ENCODE assay signal across 13 mouse cellular contexts in the genomic region with DNA sequence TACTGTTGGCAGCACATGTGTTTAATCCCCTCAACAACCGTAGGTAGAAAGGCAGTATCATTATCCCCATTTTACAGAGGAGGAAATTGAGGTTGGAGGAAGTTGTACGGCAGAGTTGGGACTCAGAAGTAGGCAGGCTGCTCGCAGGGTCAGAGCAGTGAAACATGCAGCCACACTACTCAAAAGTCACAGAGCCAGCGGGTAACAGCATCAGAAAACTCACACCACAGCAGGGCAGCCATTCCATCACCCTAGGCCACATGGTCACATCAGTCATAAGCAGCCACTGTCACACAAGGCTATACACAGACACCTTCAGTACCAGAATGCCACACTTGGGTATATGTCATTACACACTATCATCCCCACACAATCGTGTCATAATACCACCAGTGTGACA. TPM values are rescaled to one million over a fixed set of nuclear protein-coding genes. Genes with fewer than 3 reads are reported as not detected.
DNase-seq lines count a peak whose midpoint lies in the region; ATAC-seq and TF ChIP-seq lines count a peak whose summit lies in the region.
"Had no signal": no experiment of that assay in that cellular context is flagged by ENCODE, and none has a peak within 500 bp of the region (broad histone marks: within the 10 kb centered on the region; RNA-seq: fewer than 3 reads in every experiment).

No protein-coding gene starts in this region.

- H3K9me3 ChIP-seq in forebrain, embryonic 10.5 days = no peaks in the 10 kb centered on the region
- no peaks in the 10 kb centered on the region for H3K9me3 ChIP-seq in forebrain, embryonic 15.5 days
- H3K9me3 ChIP-seq in hindbrain, embryonic 15.5 days = no peaks in the 10 kb centered on the region
- no peaks in the 10 kb centered on the region for H3K9me3 ChIP-seq in hindbrain, postnatal 0 days (ENCODE audit: low read length)
- no peaks in the 10 kb centered on the region for H3K9me3 ChIP-seq in E14TG2a.4 (ENCODE audit: low read length)
- no peaks in the 10 kb centered on the region for H3K9me3 ChIP-seq in limb, embryonic 12.5 days
- H3K9me3 ChIP-seq in midbrain, embryonic 11.5 days (ENCODE audit: control insufficient read depth, low read length) = no peaks in the 10 kb centered on the region
- H3K9me3 ChIP-seq: lung, embryonic 15.5 days had no signal

- H3K4me3 ChIP-seq in forebrain, embryonic 10.5 days = peak overlapping the region; percentile 48; the same call in 1 of the 2 replicates
- H3K4me3 ChIP-seq in forebrain, embryonic 15.5 days = no peak overlapping the region
- H3K4me3 ChIP-seq in hindbrain, embryonic 15.5 days = no peak overlapping the region
- H3K4me3 ChIP-seq in hindbrain, postnatal 0 days (ENCODE audit: low read length) = no peak overlapping the region
- peak overlapping the region; percentile 80 for H3K4me3 ChIP-seq in E14TG2a.4 (replicated peaks; ENCODE audit: low read length)
- peak overlapping the region; percentile 41; the same call in 1 of the 2 replicates for H3K4me3 ChIP-seq in limb, embryonic 12.5 days (replicated peaks)
- H3K4me3 ChIP-seq in midbrain, embryonic 11.5 days (ENCODE audit: low read depth, low read length) = no peak overlapping the region

- no peak for TF ChIP-seq CTCF in hindbrain, postnatal 0 days (IDR thresholded peaks at IDR 0.05; ENCODE audit: low read depth)
- no peak for TF ChIP-seq CTCF in E14TG2a.4 (conservative IDR thresholded peaks at IDR 0.05; ENCODE audit: low read length)

- no peak overlapping the region for H3K27ac ChIP-seq in forebrain, embryonic 10.5 days
- no peak overlapping the region for H3K27ac ChIP-seq in forebrain, embryonic 15.5 days (replicated peaks)
- H3K27ac ChIP-seq in hindbrain, embryonic 15.5 days (replicated peaks) = no peak overlapping the region
- H3K27ac ChIP-seq in hindbrain, postnatal 0 days = no peak overlapping the region
- no peak overlapping the region for H3K27ac ChIP-seq in limb, embryonic 12.5 days
- no peak overlapping the region for H3K27ac ChIP-seq in midbrain, embryonic 11.5 days (ENCODE audit: low read depth, low read length)

- H3K9ac ChIP-seq in forebrain, embryonic 15.5 days (replicated peaks) = no peak overlapping the region
- no peak overlapping the region for H3K9ac ChIP-seq in hindbrain, embryonic 15.5 days
- no peak overlapping the region for H3K9ac ChIP-seq in hindbrain, postnatal 0 days (replicated peaks; ENCODE audit: low read length)
- no peak overlapping the region for H3K9ac ChIP-seq in limb, embryonic 12.5 days (replicated peaks)
- H3K9ac ChIP-seq in midbrain, embryonic 11.5 days (ENCODE audit: low read length) = no peak overlapping the region

- no peak overlapping the region for H3K4me2 ChIP-seq in forebrain, embryonic 15.5 days (replicated peaks)
- H3K4me2 ChIP-seq in hindbrain, embryonic 15.5 days = 0 out of 2 replicates have a peak overlapping the region, but pooled peaks have one; percentile 53
- no peak overlapping the region for H3K4me2 ChIP-seq in hindbrain, postnatal 0 days (ENCODE audit: low read depth, low read length)
- H3K4me2 ChIP-seq in limb, embryonic 12.5 days = 0 out of 2 replicates have a peak overlapping the region, but pooled peaks have one; percentile 61
- H3K4me2 ChIP-seq in midbrain, embryonic 11.5 days = no peak overlapping the region

- no peak for ATAC-seq in forebrain, embryonic 15.5 days (replicated peaks)
- no peak for ATAC-seq in hindbrain, embryonic 15.5 days (ENCODE audit: low FRiP score, low read depth)
- no peak for ATAC-seq in hindbrain, postnatal 0 days
- no peak for ATAC-seq in limb, embryonic 12.5 days (ENCODE audit: insufficient number of reproducible peaks, insufficient read depth, low FRiP score, low TSS enrichment, low read depth)
- no peak for ATAC-seq in midbrain, embryonic 11.5 days (ENCODE audit: low FRiP score)

- peaks cover 50% of the 10 kb centered on the region for H3K27me3 ChIP-seq in forebrain, embryonic 10.5 days (ENCODE audit: poor library complexity, severe bottlenecking)
- H3K27me3 ChIP-seq in forebrain, embryonic 15.5 days = peaks cover 9% of the 10 kb centered on the region; the same call in 1 of the 2 replicates
- H3K27me3 ChIP-seq in hindbrain, embryonic 15.5 days = 0 out of 2 replicates have a peak, but pooled peaks cover 3% of the 10 kb centered on the region
- no peaks in the 10 kb centered on the region for H3K27me3 ChIP-seq in hindbrain, postnatal 0 days (ENCODE audit: insufficient read depth, low read length)
- H3K27me3 ChIP-seq in E14TG2a.4 (ENCODE audit: insufficient read depth, low read length) = peaks cover 14% of the 10 kb centered on the region
- H3K27me3 ChIP-seq in limb, embryonic 12.5 days = peaks cover 11% of the 10 kb centered on the region
- H3K27me3 ChIP-seq in midbrain, embryonic 11.5 days (ENCODE audit: control insufficient read depth, insufficient read depth, low read length) = peaks cover 7% of the 10 kb centered on the region

- WGBS in forebrain, embryonic 10.5 days = 92% methylated on average over 5 of the region's 5 CpGs
- WGBS in forebrain, embryonic 15.5 days = 90% methylated on average over 5 of the region's 5 CpGs
- WGBS in hindbrain, embryonic 15.5 days = 83% methylated on average over 5 of the region's 5 CpGs
- 84% methylated on average over 5 of the region's 5 CpGs for WGBS in hindbrain, postnatal 0 days
- 85% methylated on average over 5 of the region's 5 CpGs for WGBS in limb, embryonic 12.5 days
- 92% methylated on average over 5 of the region's 5 CpGs for WGBS in midbrain, embryonic 11.5 days

- H3K4me1 ChIP-seq in forebrain, embryonic 10.5 days = peaks cover 66% of the 10 kb centered on the region
- peaks cover 16% of the 10 kb centered on the region for H3K4me1 ChIP-seq in forebrain, embryonic 15.5 days
- peaks cover 50% of the 10 kb centered on the region for H3K4me1 ChIP-seq in hindbrain, embryonic 15.5 days (replicated peaks)
- H3K4me1 ChIP-seq in hindbrain, postnatal 0 days (ENCODE audit: insufficient read depth, low read length) = peaks cover 6% of the 10 kb centered on the region
- H3K4me1 ChIP-seq in E14TG2a.4 (replicated peaks; ENCODE audit: low read depth, low read length) = peaks cover 93% of the 10 kb centered on the region
- peaks cover 42% of the 10 kb centered on the region for H3K4me1 ChIP-seq in limb, embryonic 12.5 days (replicated peaks)
- peaks cover 11% of the 10 kb centered on the region for H3K4me1 ChIP-seq in midbrain, embryonic 11.5 days (ENCODE audit: control insufficient read depth, insufficient read depth, low read length)

- peaks cover 5% of the 10 kb centered on the region; the same call in 1 of the 2 replicates for H3K36me3 ChIP-seq in forebrain, embryonic 10.5 days (replicated peaks)
- no peaks in the 10 kb centered on the region for H3K36me3 ChIP-seq in forebrain, embryonic 15.5 days
- H3K36me3 ChIP-seq in hindbrain, embryonic 15.5 days = no peaks in the 10 kb centered on the region
- H3K36me3 ChIP-seq in hindbrain, postnatal 0 days (ENCODE audit: insufficient read depth, low read length) = no peaks in the 10 kb centered on the region; the same call in 1 of the 2 replicates
- H3K36me3 ChIP-seq in E14TG2a.4 (ENCODE audit: insufficient read depth, low read length) = no peaks in the 10 kb centered on the region
- peaks cover 10% of the 10 kb centered on the region; the same call in 1 of the 2 replicates for H3K36me3 ChIP-seq in limb, embryonic 12.5 days
- H3K36me3 ChIP-seq in midbrain, embryonic 11.5 days (ENCODE audit: control insufficient read depth, insufficient read depth, low read length) = no peaks in the 10 kb centered on the region
- H3K36me3 ChIP-seq: lung, embryonic 15.5 days had no signal

- DNase-seq in forebrain, embryonic 10.5 days (ENCODE audit: extremely low spot score, low spot score) = no peak
- DNase-seq in hindbrain, postnatal 0 days (ENCODE audit: low spot score) = no peak
- DNase-seq in right cerebral cortex, adult 18-20 months = no peak
- DNase-seq in midbrain, embryonic 11.5 days (ENCODE audit: low spot score, missing footprints) = no peak
- DNase-seq: cerebellum, postnatal 36 days; right cerebral cortex, postnatal 4 days; thymus, adult 2 months had no signal

RNA-seq across cellular contexts. Expression of a gene that starts 6.0 kb away (rescaled TPM):
- 13.0 and 13.7 TPM in 2 replicates for polyA plus RNA-seq in forebrain, embryonic 10.5 days (2016; fragmentation: Nextera tagmentation; extraction: Ambion mirVana)
- polyA plus RNA-seq in forebrain, embryonic 15.5 days (2015; fragmentation: Nextera tagmentation; extraction: Ambion mirVana) = 11.7 and 14.6 TPM in 2 replicates
- polyA plus RNA-seq in hindbrain, embryonic 15.5 days (2015; fragmentation: Nextera tagmentation; extraction: Ambion mirVana) = 20.1 and 20.3 TPM in 2 replicates
- total RNA-seq in hindbrain, postnatal 0 days (2014; rRNA removed) = 15.1 and 17.0 TPM in 2 replicates
- polyA plus RNA-seq in hindbrain, postnatal 0 days (2015; fragmentation: Nextera tagmentation; extraction: Ambion mirVana) = 14.2 and 18.1 TPM in 2 replicates
- polyA plus RNA-seq in limb, embryonic 12.5 days (2016; fragmentation: Nextera tagmentation; extraction: Ambion mirVana) = 25.1 and 27.8 TPM in 2 replicates
- 24.2 and 25.8 TPM in 2 replicates for polyA plus RNA-seq in midbrain, embryonic 11.5 days (2014; fragmentation: Nextera tagmentation; extraction: Ambion mirVana)

RNA-seq across cellular contexts. Expression of a gene that starts 15.0 kb away (rescaled TPM):
- polyA plus RNA-seq in forebrain, embryonic 10.5 days (2016; fragmentation: Nextera tagmentation; extraction: Ambion mirVana) = 1.1 and 2.1 TPM in 2 replicates
- polyA plus RNA-seq in forebrain, embryonic 15.5 days (2015; fragmentation: Nextera tagmentation; extraction: Ambion mirVana) = 0.36 and 1.00 TPM in 2 replicates
- polyA plus RNA-seq in hindbrain, embryonic 15.5 days (2015; fragmentation: Nextera tagmentation; extraction: Ambion mirVana) = 1.3 and 1.4 TPM in 2 replicates
- total RNA-seq in hindbrain, postnatal 0 days (2014; rRNA removed) = 0.93 and 1.1 TPM in 2 replicates
- polyA plus RNA-seq in hindbrain, postnatal 0 days (2015; fragmentation: Nextera tagmentation; extraction: Ambion mirVana) = 0.95 and 1.4 TPM in 2 replicates
- 2.0 and 2.3 TPM in 2 replicates for polyA plus RNA-seq in limb, embryonic 12.5 days (2016; fragmentation: Nextera tagmentation; extraction: Ambion mirVana)
- 0.51 and 0.65 TPM in 2 replicates for polyA plus RNA-seq in midbrain, embryonic 11.5 days (2014; fragmentation: Nextera tagmentation; extraction: Ambion mirVana)
- total RNA-seq: gastrocnemius, adult 18-20 months had no signal

RNA-seq across cellular contexts. Expression of a gene that starts 34.7 kb away (rescaled TPM):
- 13.6 and 15.2 TPM in 2 replicates for polyA plus RNA-seq in forebrain, embryonic 10.5 days (2016; fragmentation: Nextera tagmentation; extraction: Ambion mirVana)
- polyA plus RNA-seq in forebrain, embryonic 15.5 days (2015; fragmentation: Nextera tagmentation; extraction: Ambion mirVana) = 2.1 and 2.7 TPM in 2 replicates
- 3.3 and 3.6 TPM in 2 replicates for polyA plus RNA-seq in hindbrain, embryonic 15.5 days (2015; fragmentation: Nextera tagmentation; extraction: Ambion mirVana)
- 4.5 and 5.9 TPM in 2 replicates for total RNA-seq in hindbrain, postnatal 0 days (2014; rRNA removed)
- polyA plus RNA-seq in hindbrain, postnatal 0 days (2015; fragmentation: Nextera tagmentation; extraction: Ambion mirVana) = 3.3 TPM in 2 replicates
- 42.1 and 42.4 TPM in 2 replicates for polyA plus RNA-seq in limb, embryonic 12.5 days (2016; fragmentation: Nextera tagmentation; extraction: Ambion mirVana)
- 7.8 and 8.3 TPM in 2 replicates for polyA plus RNA-seq in midbrain, embryonic 11.5 days (2014; fragmentation: Nextera tagmentation; extraction: Ambion mirVana)

Comparison
In these comparisons a context has a peak if more than half of its experiments do, and no peak if none do; other contexts are left out.
1. H3K4me3 ChIP-seq: peak in forebrain, embryonic 10.5 days (single experiment), E14TG2a.4 (single experiment) and limb, embryonic 12.5 days (single experiment); none in forebrain, embryonic 15.5 days (single experiment), hindbrain, embryonic 15.5 days (single experiment), hindbrain, postnatal 0 days (single experiment) and midbrain, embryonic 11.5 days (single experiment).
2. H3K4me2 ChIP-seq: peak in hindbrain, embryonic 15.5 days (single experiment) and limb, embryonic 12.5 days (single experiment); none in forebrain, embryonic 15.5 days (single experiment), hindbrain, postnatal 0 days (single experiment) and midbrain, embryonic 11.5 days (single experiment).